Mouse (Mus musculus) layer of hippocampus, adult 2 months (tissue): Measurements from ENCODE around the gene Litaf. TPM values are rescaled to one million over a fixed set of nuclear protein-coding genes. Genes with fewer than 3 reads are reported as not detected.

Experiments used
- DNase-seq, 2 experiments: peaks; one replicate each; pipeline ENCODE4 v3.0.0; 2022; ENCODE audit warnings: low spot score in 2 of 2
- H3K27ac ChIP-seq: fragments of 200-600 bp; 2 replicates; pipeline ENCODE4 v1.8.1; 2022
- H3K4me3 ChIP-seq: fragments of 200-600 bp; 2 replicates; pipeline ENCODE4 v1.8.1; 2022; ENCODE audit warnings: mild to moderate bottlenecking
- CTCF ChIP-seq: fragments of 200-600 bp; conservative IDR thresholded peaks from 2 replicates; pipeline ENCODE4 v1.8.1; 2022; ENCODE audit warnings: antibody characterized with exemption, mild to moderate bottlenecking, moderate library complexity
- total RNA-seq, 2 experiments: library from RNA; stranded (reverse); gene quantifications; 2 replicates each; pipeline ENCODE4 v1.2.3; 2021

The Litaf gene
- total RNA-seq, 2 experiments from 2014 or later: 14.1 to 14.5 TPM

- Histone ChIP-seq H3K27ac (peak overlapping the region; percentile 58), H3K4me3 (no peak overlapping the region)
- TF ChIP-seq CTCF: no peak
- peak; percentile 61 to 65 for DNase-seq
Measured at GRCm38 (mm10) chr16:11012571-11013463, 53.1 kb downstream of the Litaf start.

DNA sequence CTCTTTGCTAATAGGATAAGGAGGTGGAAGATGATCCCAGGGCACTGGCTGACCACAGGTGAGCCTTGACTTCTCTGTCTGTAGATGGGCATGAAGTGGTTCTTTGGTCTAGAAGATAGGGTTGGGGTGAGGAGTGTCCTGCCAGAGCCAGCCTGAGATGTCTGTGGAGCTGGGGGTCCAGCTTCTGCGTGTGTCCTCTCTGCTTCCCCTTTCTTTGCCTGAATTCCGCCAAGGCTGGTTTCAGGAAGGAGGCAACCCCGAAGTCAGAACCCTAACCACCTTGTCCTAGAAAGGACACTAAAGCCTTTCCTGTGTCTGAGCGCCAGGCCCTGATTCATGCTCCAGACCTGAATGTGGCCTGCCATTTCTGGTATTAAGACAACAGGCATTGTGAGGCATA is 54.0 kb downstream of the Litaf start:
- H3K27ac ChIP-seq: peak overlapping the region; percentile 58
- no peak for DNase-seq
- no peak for TF ChIP-seq CTCF
- H3K4me3 ChIP-seq: no peak overlapping the region

DNA sequence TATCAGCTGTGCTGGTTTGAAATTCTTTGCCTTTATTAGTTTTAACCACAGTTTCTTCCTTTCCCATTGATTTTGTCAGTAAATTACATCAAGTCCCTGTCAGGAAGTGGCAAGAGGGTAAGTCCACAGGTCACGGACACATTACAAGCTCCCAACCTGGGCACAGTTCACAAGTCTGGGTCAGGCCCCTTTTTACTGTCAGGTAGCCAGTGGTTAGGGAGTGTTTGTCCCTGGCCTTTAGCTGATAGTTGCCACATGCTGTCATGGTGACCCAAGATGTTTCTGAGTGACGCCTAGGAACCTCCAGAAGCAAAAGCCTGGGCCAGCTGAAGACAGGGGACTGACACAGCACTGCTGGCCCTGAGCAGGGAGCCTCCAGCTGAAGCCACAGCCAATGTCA is 54.8 kb downstream of the Litaf start:
- H3K4me3 ChIP-seq: no peak overlapping the region
- TF ChIP-seq CTCF: no peak
- DNase-seq: no peak
- H3K27ac ChIP-seq: peak overlapping the region; percentile 58

DNA sequence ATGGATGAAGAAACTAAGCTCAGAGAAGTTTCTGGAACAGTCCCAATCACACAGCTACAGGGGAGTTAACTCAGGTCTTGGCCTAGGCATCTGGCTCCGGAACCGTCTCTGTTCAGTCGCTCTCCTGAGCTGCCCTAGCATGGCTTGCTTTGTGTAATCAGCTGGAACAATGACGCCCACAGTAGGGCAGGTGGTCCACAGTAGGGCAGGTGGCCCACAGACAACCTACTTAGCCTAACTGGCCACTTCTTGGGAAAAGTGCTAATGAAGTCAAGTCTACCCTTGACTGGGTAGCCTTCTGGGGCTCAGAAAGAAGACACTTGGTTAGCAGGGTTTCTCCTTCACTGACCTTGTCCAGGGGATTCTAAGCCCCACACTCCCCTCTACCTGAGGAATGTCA is 55.7 kb downstream of the Litaf start:
- H3K4me3 ChIP-seq: no peak overlapping the region
- DNase-seq: no peak
- no peak for TF ChIP-seq CTCF
- no peak overlapping the region for H3K27ac ChIP-seq

DNA sequence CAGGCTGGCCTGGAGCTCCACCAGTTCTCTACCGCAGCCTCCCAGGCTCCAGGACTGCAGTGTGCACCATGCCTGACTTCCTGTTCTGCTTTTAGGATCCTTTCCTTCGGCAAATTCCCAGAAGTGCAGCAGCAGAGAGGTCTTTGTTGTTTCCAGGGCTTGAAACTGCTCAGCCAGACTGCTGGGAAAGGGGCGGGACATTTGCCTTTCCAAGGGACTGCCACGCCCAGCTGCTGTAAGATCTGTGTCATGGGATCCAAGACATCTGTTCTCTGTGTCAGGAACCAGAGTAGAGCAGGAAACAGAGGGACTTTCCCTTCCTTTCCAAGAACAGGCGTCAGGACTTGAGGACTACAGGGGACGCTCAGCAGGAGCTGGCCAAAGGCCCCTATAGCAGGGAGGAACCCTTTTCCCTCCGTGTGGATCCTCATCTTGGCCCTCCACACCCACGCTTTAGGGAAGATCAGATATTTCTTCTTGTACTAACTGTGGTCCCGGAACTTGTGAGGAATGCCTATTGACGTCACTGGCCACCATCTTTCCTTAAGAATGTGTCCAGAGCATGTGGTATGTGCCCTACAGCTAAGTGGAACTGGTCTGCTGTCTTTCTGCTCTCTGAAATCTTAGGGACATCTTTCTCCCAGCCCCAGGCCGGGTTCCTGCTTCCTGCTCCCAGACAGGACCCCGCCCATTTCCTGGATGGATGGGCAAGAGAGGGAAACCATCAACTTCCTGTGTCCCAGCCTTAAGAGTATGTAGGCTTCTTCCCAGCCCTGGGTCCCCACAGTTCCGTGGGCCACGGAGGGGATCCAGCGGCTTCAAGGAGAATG is 57.6 kb downstream of the Litaf start:
- H3K4me3 ChIP-seq: no peak overlapping the region
- peak overlapping the region; percentile 61 for H3K27ac ChIP-seq
- no peak for DNase-seq
- TF ChIP-seq CTCF: no peak

DNA sequence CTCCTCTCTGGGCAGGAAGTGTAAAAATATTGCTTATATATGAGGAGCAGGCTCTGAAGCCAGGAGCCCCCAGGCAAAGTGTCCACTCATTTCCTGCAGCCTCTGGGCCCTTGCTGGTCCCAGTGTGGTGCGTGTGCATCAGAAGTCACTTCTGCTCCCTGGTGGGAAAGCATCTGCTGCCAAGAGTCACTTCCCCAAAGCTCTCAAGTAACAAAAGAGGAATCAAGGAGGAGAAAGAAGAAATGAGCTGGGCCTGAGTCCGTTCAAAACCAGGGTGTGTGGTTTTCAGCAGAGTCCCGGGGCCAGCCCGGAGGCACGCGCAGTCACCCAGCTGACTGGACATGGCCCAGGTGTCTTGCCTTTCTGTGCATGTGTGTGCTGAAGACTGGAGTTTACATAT is 59.9 kb downstream of the Litaf start:
- Histone ChIP-seq H3K4me3 (no peak overlapping the region), H3K27ac (peak overlapping the region; percentile 57; the same call in 1 of the 2 replicates)
- no peak for TF ChIP-seq CTCF
- DNase-seq: no peak

- Histone ChIP-seq H3K4me3 (no peak overlapping the region), H3K27ac (no peak overlapping the region)
- no peak for DNase-seq
- TF ChIP-seq CTCF: no peak
Measured at GRCm38 (mm10) chr16:11001703-11002659, 64.0 kb downstream of the Litaf start.

GRCm38 (mm10) chr16:10999809-11000208 is 66.1 kb downstream of the Litaf start:
- H3K27ac ChIP-seq: peak overlapping the region; percentile 28; the same call in 1 of the 2 replicates
- DNase-seq: no peak
- TF ChIP-seq CTCF: no peak
- H3K4me3 ChIP-seq: no peak overlapping the region

DNA sequence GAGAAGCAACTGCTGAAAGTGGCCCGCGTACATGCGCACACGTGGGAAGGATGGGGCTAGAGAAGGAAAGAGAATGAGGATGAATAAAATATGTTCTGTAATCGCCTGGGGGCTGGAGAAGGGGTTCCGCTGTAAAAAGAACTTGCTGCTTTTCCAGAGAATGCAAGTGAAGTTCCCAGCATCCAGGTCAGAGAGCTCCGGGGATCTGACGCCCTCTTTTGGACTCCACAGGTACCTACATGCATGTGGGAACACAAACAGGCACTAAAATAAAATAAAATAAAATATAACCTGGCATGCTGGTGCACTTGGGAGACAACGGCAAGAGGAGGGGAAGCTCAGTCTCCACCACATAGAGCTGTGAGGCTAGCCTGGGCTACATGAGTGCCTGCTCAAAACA is 67.7 kb downstream of the Litaf start:
- DNase-seq: no peak
- Histone ChIP-seq H3K27ac (no peak overlapping the region), H3K4me3 (no peak overlapping the region)
- peak; percentile 39 for TF ChIP-seq CTCF

DNA sequence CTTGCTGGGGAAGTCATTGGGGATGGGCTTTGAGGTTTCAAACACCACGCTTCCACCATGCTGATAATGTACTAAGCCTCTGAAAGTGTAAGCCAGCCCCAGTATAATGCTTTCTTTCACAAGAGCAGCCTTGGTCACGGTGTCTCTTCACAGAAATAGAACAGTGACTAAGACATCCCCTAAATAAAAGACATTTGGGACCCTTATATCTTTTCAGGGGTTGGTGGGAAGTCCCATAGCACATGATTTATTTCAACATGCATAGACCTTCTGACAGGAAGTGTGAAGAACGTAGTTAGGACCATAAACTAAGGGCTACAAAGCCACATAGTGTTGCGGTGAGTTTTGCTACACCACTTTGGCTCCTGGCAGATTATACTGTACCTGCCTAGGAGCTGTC is 69.4 kb downstream of the Litaf start:
- no peak overlapping the region for H3K27ac ChIP-seq
- H3K4me3 ChIP-seq: no peak overlapping the region
- TF ChIP-seq CTCF: no peak
- DNase-seq: no peak

- peak overlapping the region; percentile 65 for H3K4me3 ChIP-seq
- no peak for TF ChIP-seq CTCF
- H3K27ac ChIP-seq: peak overlapping the region; percentile 83
- peak; percentile 76 to 86 for DNase-seq
Measured at GRCm38 (mm10) chr16:10993032-10993744, 72.8 kb downstream of the Litaf start.
